In the genomic region with DNA sequence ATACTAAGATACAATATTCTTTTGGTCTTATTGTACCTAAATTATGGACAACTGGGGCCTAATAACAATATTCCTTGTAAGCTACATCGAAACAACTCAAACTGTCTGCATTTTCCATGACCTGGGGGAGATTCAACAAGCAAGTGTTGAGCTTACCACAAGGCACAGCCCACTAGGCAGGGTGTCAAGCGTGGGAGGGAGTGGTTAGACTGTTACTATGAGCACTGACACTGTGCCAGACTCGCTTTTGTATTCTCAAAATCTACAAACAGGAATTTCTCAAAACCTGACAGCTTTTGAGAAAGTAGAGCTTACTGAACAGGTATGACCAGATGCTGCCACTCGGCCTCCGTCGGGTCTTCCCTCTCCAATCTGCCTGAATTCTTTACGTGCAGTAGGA, we compare ENCODE assay signal across 19 mouse cellular contexts. TPM values are rescaled to one million over a fixed set of nuclear protein-coding genes. Genes with fewer than 3 reads are reported as not detected.
DNase-seq lines count a peak whose midpoint lies in the region; ATAC-seq lines count a peak whose summit lies in the region.
"Had no signal": no experiment of that assay in that cellular context is flagged by ENCODE, and none has a peak within 500 bp of the region (broad histone marks: within the 10 kb centered on the region; RNA-seq: fewer than 3 reads in every experiment).

No protein-coding gene starts in this region.

- peak; percentile 34 for DNase-seq in CD4-positive, CD25-positive, alpha-beta regulatory T cell, adult 2 months (ENCODE audit: low read depth, low spot score)
- peak; percentile 66 for DNase-seq in layer of hippocampus, adult 9-11 months
- no peak for DNase-seq in layer of hippocampus, postnatal 10 days (ENCODE audit: low spot score in 2 of 2)
- peak; percentile 67 for DNase-seq in gonadal fat pad, adult 2 months (ENCODE audit: low read depth)
- DNase-seq in testis, postnatal 14 days (ENCODE audit: low spot score) = peak; percentile 62
- DNase-seq: adrenal gland, postnatal 36 days; cerebellum, adult 11-12 months; cerebellum, postnatal 14 days; gastrocnemius, adult 2 months; kidney, adult 2 months; liver; right cerebral cortex, postnatal 14 days; thymus, postnatal 14 days had no signal

- ATAC-seq in CD4-positive, CD25-positive, alpha-beta regulatory T cell, adult 4 months = no peak
- no peak for ATAC-seq in cerebellum, adult (ENCODE audit: insufficient number of reproducible peaks, low FRiP score, low TSS enrichment)
- ATAC-seq: forebrain, embryonic 14.5 days; hindbrain, postnatal 0 days; midbrain, embryonic 16.5 days; Patski had no signal

RNA-seq across cellular contexts. Expression of gene Gosr1, which starts 28.0 kb away (rescaled TPM):
- polyA plus RNA-seq in CD4-positive, CD25-positive, alpha-beta regulatory T cell, adult 4 months (2017; shearing (Covaris generic)) = 10 to 100 TPM; 49.2 to 62.6 TPM
- total RNA-seq in layer of hippocampus, postnatal 10 days (2021) = 10 to 100 TPM; 35.6 to 43.9 TPM
- polyA plus RNA-seq in gonadal fat pad, adult 2 months (2012; rRNA removed) = 21.2 and 21.5 TPM in 2 replicates

RNA-seq across cellular contexts. Expression of gene Cpd, which starts 55.5 kb away (rescaled TPM):
- polyA plus RNA-seq in CD4-positive, CD25-positive, alpha-beta regulatory T cell, adult 4 months (2017; shearing (Covaris generic)) = 1 to 10 TPM; 3.5 to 4.0 TPM
- total RNA-seq in layer of hippocampus, postnatal 10 days (2021) = 10 to 100 TPM; 78.0 to 78.1 TPM
- polyA plus RNA-seq in gonadal fat pad, adult 2 months (2012; rRNA removed) = 31.4 and 34.0 TPM in 2 replicates

Comparison
In these comparisons a context has a peak if more than half of its experiments do, and no peak if none do; other contexts are left out.
1. DNase-seq: peak in CD4-positive, CD25-positive, alpha-beta regulatory T cell, adult 2 months (single experiment), layer of hippocampus, adult 9-11 months (single experiment), gonadal fat pad, adult 2 months (single experiment) and testis, postnatal 14 days (single experiment); none in layer of hippocampus, postnatal 10 days (0 of 2).